Mouse (Mus musculus) intestine, embryonic 14.5 days (tissue): ENCODE results near the gene Gm10118. TPM values are rescaled to one million over a fixed set of nuclear protein-coding genes. Genes with fewer than 3 reads are reported as not detected.

Source experiments
- ATAC-seq: fragments of 200-750 bp; cut with Nextera tagmentation; replicated peaks from 2 replicates; pipeline ENCODE4 v1.8.0; 2017; ENCODE audit warnings: low read depth, moderate number of reproducible peaks, moderate TSS enrichment, moderate library complexity; ENCODE audit not compliant: low FRiP score, low TSS enrichment
- DNase-seq: peaks from one replicate; pipeline ENCODE4 v3.0.0-alpha.2; 2018; ENCODE audit warnings: low spot score
- H3K27ac ChIP-seq: fragments of 300-500 bp; sonication (generic); 2 replicates; pipeline ENCODE4 v1.5.1; 2014; ENCODE audit warnings: low read depth, mild to moderate bottlenecking, control low read depth
- H3K27me3 ChIP-seq: fragments of 300-500 bp; sonication (generic); replicated peaks from 2 replicates; pipeline ENCODE4 v1.6.1; 2014; ENCODE audit warnings: low read length, control low read depth; ENCODE audit not compliant: control insufficient read depth, insufficient read depth
- H3K36me3 ChIP-seq: fragments of 300-500 bp; sonication (generic); 2 replicates; pipeline ENCODE4 v1.6.1; 2014; ENCODE audit warnings: low read length, control low read depth; ENCODE audit not compliant: control insufficient read depth, insufficient read depth
- H3K4me1 ChIP-seq: fragments of 300-500 bp; sonication (generic); replicated peaks from 2 replicates; pipeline ENCODE4 v1.6.1; 2014; ENCODE audit warnings: low read length, control low read depth, mixed read lengths; ENCODE audit not compliant: control insufficient read depth, insufficient read depth
- H3K4me2 ChIP-seq: fragments of 300-500 bp; sonication (generic); 2 replicates; pipeline ENCODE4 v1.6.1; 2014; ENCODE audit warnings: low read length
- H3K4me3 ChIP-seq: fragments of 300-500 bp; sonication (generic); 2 replicates; pipeline ENCODE4 v1.5.1; 2014; ENCODE audit warnings: low read depth, low read length, control low read depth, mixed read lengths
- H3K9ac ChIP-seq: fragments of 300-500 bp; sonication (generic); 2 replicates; pipeline ENCODE4 v1.6.1; 2014; ENCODE audit warnings: mild to moderate bottlenecking, low read length
- H3K9me3 ChIP-seq: fragments of 300-500 bp; sonication (generic); 2 replicates; pipeline ENCODE4 v1.6.1; 2016; ENCODE audit warnings: low read length, control low read depth; ENCODE audit not compliant: control insufficient read depth
- WGBS: fragments of 180-500 bp; shearing (Covaris S2); extraction: QIAGEN DNeasy Blood & Tissue Kit; methylation state at CpG from one replicate; pipeline ENCODE4 v1.1.7; 2014; 5-methylcytosine and 5-hydroxymethylcytosine counted together
- polyA plus RNA-seq: library from polyadenylated mRNA; unstranded; fragments of >200 nt; fragmentation: Nextera tagmentation; extraction: Ambion mirVana; gene quantifications from 2 replicates; pipeline ENCODE4 v1.2.1, GENCODE M21; 2014

Gene Gm10118
- 0.45 and 0.48 TPM in 2 replicates for polyA plus RNA-seq

- no peaks in the 10 kb centered on the region for H3K9me3 ChIP-seq
- no peak within 1 kb of the TSS for H3K4me2 ChIP-seq
- H3K36me3 ChIP-seq = no peaks in the 10 kb centered on the region
- DNase-seq (no peak), ATAC-seq (no peak)
- no peak within 1 kb of the TSS for H3K9ac ChIP-seq
- no peak within 1 kb of the TSS for H3K4me3 ChIP-seq
- no peaks in the 10 kb centered on the region for H3K27me3 ChIP-seq
- no peak within 1 kb of the TSS for H3K27ac ChIP-seq
- no peaks in the 10 kb centered on the region for H3K4me1 ChIP-seq
Measured at GRCm38 (mm10) chr10:63927334-63927733, at the start of gene Gm10118. TSS of gene Gm10118 (minus strand) at chr10:63927434.

- 97% methylated on average over 2 of the region's 2 CpGs for WGBS
- ATAC-seq (no peak), DNase-seq (no peak)
- no peaks in the 10 kb centered on the region for H3K36me3 ChIP-seq
- no peak overlapping the region for H3K4me2 ChIP-seq
- H3K4me1 ChIP-seq = no peaks in the 10 kb centered on the region
- no peak overlapping the region for H3K4me3 ChIP-seq
- no peaks in the 10 kb centered on the region for H3K27me3 ChIP-seq
- H3K9ac ChIP-seq = no peak overlapping the region
- no peaks in the 10 kb centered on the region for H3K9me3 ChIP-seq
- no peak overlapping the region for H3K27ac ChIP-seq
Measured at GRCm38 (mm10) chr10:63972300-63972699, 45.1 kb upstream of the Gm10118 start.

GRCm38 (mm10) chr10:63954308-63954930, 27.2 kb upstream of the Gm10118 start:
- 16% methylated on average over 6 of the region's 7 CpGs for WGBS
- H3K27ac ChIP-seq = no peak overlapping the region
- DNase-seq (no peak), ATAC-seq (no peak)
- no peak overlapping the region for H3K4me2 ChIP-seq
- H3K4me1 ChIP-seq = no peaks in the 10 kb centered on the region
- no peaks in the 10 kb centered on the region for H3K27me3 ChIP-seq
- no peaks in the 10 kb centered on the region for H3K9me3 ChIP-seq
- no peak overlapping the region for H3K4me3 ChIP-seq
- H3K36me3 ChIP-seq = no peaks in the 10 kb centered on the region
- no peak overlapping the region for H3K9ac ChIP-seq

- 82% methylated on average over 1 of the region's 1 CpGs for WGBS
- H3K9me3 ChIP-seq = no peaks in the 10 kb centered on the region
- no peaks in the 10 kb centered on the region for H3K27me3 ChIP-seq
- ATAC-seq (no peak), DNase-seq (no peak)
- H3K36me3 ChIP-seq = no peaks in the 10 kb centered on the region
- no peak overlapping the region for H3K27ac ChIP-seq
- no peak overlapping the region for H3K9ac ChIP-seq
- H3K4me3 ChIP-seq = no peak overlapping the region
- H3K4me2 ChIP-seq = no peak overlapping the region
- H3K4me1 ChIP-seq = no peaks in the 10 kb centered on the region
Measured at GRCm38 (mm10) chr10:63951481-63951880, 24.2 kb upstream of the Gm10118 start.

GRCm38 (mm10) chr10:63950867-63951266, 23.6 kb upstream of the Gm10118 start:
- ATAC-seq (no peak), DNase-seq (no peak)
- H3K4me2 ChIP-seq = no peak overlapping the region
- no peaks in the 10 kb centered on the region for H3K4me1 ChIP-seq
- H3K9me3 ChIP-seq = no peaks in the 10 kb centered on the region
- no peaks in the 10 kb centered on the region for H3K36me3 ChIP-seq
- H3K4me3 ChIP-seq = no peak overlapping the region
- WGBS = 46% methylated on average over 8 of the region's 8 CpGs
- no peak overlapping the region for H3K27ac ChIP-seq
- no peak overlapping the region for H3K9ac ChIP-seq
- no peaks in the 10 kb centered on the region for H3K27me3 ChIP-seq

- H3K4me1 ChIP-seq = no peaks in the 10 kb centered on the region
- no peak overlapping the region for H3K4me2 ChIP-seq
- H3K27me3 ChIP-seq = no peaks in the 10 kb centered on the region
- DNase-seq (no peak), ATAC-seq (no peak)
- no peaks in the 10 kb centered on the region for H3K9me3 ChIP-seq
- 82% methylated on average over 4 of the region's 4 CpGs for WGBS
- H3K36me3 ChIP-seq = no peaks in the 10 kb centered on the region
- no peak overlapping the region for H3K4me3 ChIP-seq
- H3K9ac ChIP-seq = no peak overlapping the region
- no peak overlapping the region for H3K27ac ChIP-seq
Measured at GRCm38 (mm10) chr10:63947266-63947665, 20.0 kb upstream of the Gm10118 start.

GRCm38 (mm10) chr10:63945534-63945933, 18.3 kb upstream of the Gm10118 start:
- Histone ChIP-seq H3K27ac (no peak overlapping the region), H3K9ac (no peak overlapping the region), H3K27me3 (no peaks in the 10 kb centered on the region), H3K4me3 (no peak overlapping the region), H3K4me2 (no peak overlapping the region), H3K9me3 (no peaks in the 10 kb centered on the region), H3K4me1 (no peaks in the 10 kb centered on the region), H3K36me3 (no peaks in the 10 kb centered on the region)
- no peak for ATAC-seq
- no peak for DNase-seq
- WGBS = 71% methylated on average over 3 of the region's 3 CpGs

GRCm38 (mm10) chr10:63933946-63934345, 6.7 kb upstream of the Gm10118 start:
- Histone ChIP-seq H3K27me3 (no peaks in the 10 kb centered on the region), H3K9ac (no peak overlapping the region), H3K4me3 (no peak overlapping the region), H3K9me3 (no peaks in the 10 kb centered on the region), H3K4me2 (no peak overlapping the region), H3K27ac (no peak overlapping the region), H3K4me1 (no peaks in the 10 kb centered on the region), H3K36me3 (no peaks in the 10 kb centered on the region)
- ATAC-seq = no peak
- WGBS = 63% methylated on average over 5 of the region's 5 CpGs
- no peak for DNase-seq

GRCm38 (mm10) chr10:63908878-63909277, 18.4 kb downstream of the Gm10118 start:
- Histone ChIP-seq H3K4me3 (no peak overlapping the region), H3K27me3 (no peaks in the 10 kb centered on the region), H3K9ac (no peak overlapping the region), H3K36me3 (no peaks in the 10 kb centered on the region), H3K9me3 (no peaks in the 10 kb centered on the region), H3K4me1 (no peaks in the 10 kb centered on the region), H3K27ac (no peak overlapping the region), H3K4me2 (no peak overlapping the region)
- DNase-seq = no peak
- ATAC-seq = no peak
